Mouse (Mus musculus) erythroblast, embryonic 14.5 days (primary cell): Measurements from ENCODE around the gene Ugt1a5.

ENCODE experiments used
- GATA1 ChIP-seq: IDR thresholded peaks from 2 replicates; pipeline ENCODE4 v1.6.1; 2012; ENCODE audit warnings: low read length, inconsistent platforms, mixed read lengths
- TAL1 ChIP-seq: IDR thresholded peaks from 3 replicates; pipeline ENCODE4 v1.6.1; 2012; ENCODE audit warnings: low read length, inconsistent platforms, mixed read lengths

- TF ChIP-seq GATA1 (no peak), TAL1 (no peak)
Observed at GRCm38 (mm10) chr1:88262255-88262654, 96.4 kb downstream of the Ugt1a5 start.
